Mouse (Mus musculus) cortical plate, adult 2 months (tissue): ENCODE results near the gene Dppa4.

ENCODE experiments used
- CTCF ChIP-seq: fragments of 200-500 bp; IDR thresholded peaks from 2 replicates; pipeline ENCODE4 v1.5.1; 2011; ENCODE audit warnings: mild to moderate bottlenecking, control low read depth, low read length; ENCODE audit not compliant: insufficient read depth; ENCODE audit errors: extremely low read depth
- POLR2A ChIP-seq: fragments of 200-500 bp; IDR thresholded peaks from 2 replicates; pipeline ENCODE4 v1.6.1; 2011; ENCODE audit warnings: mild to moderate bottlenecking, low read length, control low read depth; ENCODE audit not compliant: insufficient read depth; ENCODE audit errors: extremely low read depth

- TF ChIP-seq POLR2A = no peak
- no peak for TF ChIP-seq CTCF
Observed at GRCm38 (mm10) chr16:48252824-48253223, 30.7 kb upstream of the Dppa4 start.
